Mouse (Mus musculus): Measurements from ENCODE around the gene Atg13. TPM values are rescaled to one million over a fixed set of nuclear protein-coding genes. Genes with fewer than 3 reads are reported as not detected.

Gene Atg13
- polyA plus RNA-seq, 1 experiment: 23.7 TPM

GRCm38 (mm10) chr2:91724716-91725115, 14.3 kb upstream of the Atg13 start:
- peaks cover 14% of the 10 kb centered on the region for H3K36me3 ChIP-seq (replicated peaks; ENCODE audit: low read length)
- peak overlapping the region; percentile 70 for H3K4me3 ChIP-seq (replicated peaks)
- no peaks in the 10 kb centered on the region for H3K9me3 ChIP-seq
- no peaks in the 10 kb centered on the region for H3K27me3 ChIP-seq (replicated peaks)
- H3K4me1 ChIP-seq: peaks cover 48% of the 10 kb centered on the region
- TF ChIP-seq GATA1 (IDR thresholded peaks at IDR 0.05; ENCODE audit: borderline replicate concordance, low read length): no peak

GRCm38 (mm10) chr2:91723951-91724350, 13.6 kb upstream of the Atg13 start:
- no peaks in the 10 kb centered on the region for H3K9me3 ChIP-seq
- no peak for TF ChIP-seq GATA1 (IDR thresholded peaks at IDR 0.05; ENCODE audit: borderline replicate concordance, low read length)
- no peak for TF ChIP-seq FLI1 (IDR thresholded peaks at IDR 0.05; ENCODE audit: low read length)
- no peaks in the 10 kb centered on the region for H3K27me3 ChIP-seq (replicated peaks)
- peaks cover 43% of the 10 kb centered on the region for H3K4me1 ChIP-seq
- H3K4me3 ChIP-seq (replicated peaks): no peak overlapping the region
- H3K36me3 ChIP-seq (replicated peaks; ENCODE audit: low read length): peaks cover 21% of the 10 kb centered on the region

GRCm38 (mm10) chr2:91723382-91723781, 13.0 kb upstream of the Atg13 start:
- Histone ChIP-seq H3K27me3 (replicated peaks) (no peaks in the 10 kb centered on the region), H3K9me3 (no peaks in the 10 kb centered on the region), H3K4me3 (replicated peaks) (no peak overlapping the region), H3K4me1 (peaks cover 39% of the 10 kb centered on the region), H3K36me3 (replicated peaks; ENCODE audit: low read length) (peaks cover 27% of the 10 kb centered on the region)
- TF ChIP-seq FLI1 (IDR thresholded peaks at IDR 0.05; ENCODE audit: low read length): no peak
- TF ChIP-seq GATA1 (IDR thresholded peaks at IDR 0.05; ENCODE audit: borderline replicate concordance, low read length): no peak

DNA sequence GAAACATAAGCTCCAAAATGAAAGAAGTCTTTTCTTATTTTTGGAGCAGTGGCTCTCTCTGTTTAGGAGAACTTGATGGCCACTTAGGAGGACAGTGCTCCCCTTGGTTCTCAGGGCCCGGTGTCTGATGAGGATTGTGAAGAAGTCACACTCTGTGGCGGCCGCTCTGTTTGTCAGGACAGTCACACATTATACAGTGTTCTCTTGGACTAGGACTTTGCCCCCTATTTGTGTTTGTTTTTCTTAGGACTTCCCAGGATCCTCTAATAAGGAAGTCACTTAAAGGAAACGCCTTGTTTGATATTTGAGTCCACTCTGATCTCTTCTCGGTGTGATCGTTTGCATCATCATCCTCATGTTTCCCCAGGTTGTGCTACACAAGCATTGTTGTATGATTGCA, 7.9 kb upstream of the Atg13 start:
- Histone ChIP-seq H3K27me3 (replicated peaks) (no peaks in the 10 kb centered on the region), H3K4me1 (peaks cover 9% of the 10 kb centered on the region), H3K36me3 (replicated peaks; ENCODE audit: low read length) (peaks cover 46% of the 10 kb centered on the region), H3K4me3 (replicated peaks) (no peak overlapping the region), H3K9me3 (no peaks in the 10 kb centered on the region)
- no peak for TF ChIP-seq FLI1 (IDR thresholded peaks at IDR 0.05; ENCODE audit: low read length)
- TF ChIP-seq GATA1 (IDR thresholded peaks at IDR 0.05; ENCODE audit: borderline replicate concordance, low read length): no peak

DNA sequence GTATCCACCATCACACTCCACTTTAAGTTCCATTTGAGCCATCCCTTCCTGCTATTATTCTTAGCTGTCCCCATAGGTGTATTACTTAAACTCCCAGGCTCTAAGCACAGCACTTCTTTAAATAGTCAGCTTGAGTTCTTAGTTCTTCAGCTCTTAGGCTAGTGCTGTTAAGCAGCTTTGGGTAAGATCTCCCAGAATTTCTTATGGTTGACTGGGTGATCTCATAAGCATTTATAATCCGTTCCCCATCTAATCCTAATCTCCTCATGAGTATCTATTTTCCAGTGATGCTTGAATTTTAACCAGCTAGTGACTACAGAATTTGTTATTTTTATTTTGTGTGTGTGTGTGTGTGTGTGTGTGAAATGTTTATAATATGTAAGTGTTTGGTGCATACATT, 4.5 kb upstream of the Atg13 start:
- H3K4me3 ChIP-seq (replicated peaks): no peak overlapping the region
- peaks cover 22% of the 10 kb centered on the region for H3K4me1 ChIP-seq
- H3K9me3 ChIP-seq: no peaks in the 10 kb centered on the region
- no peaks in the 10 kb centered on the region for H3K27me3 ChIP-seq (replicated peaks)
- peaks cover 39% of the 10 kb centered on the region for H3K36me3 ChIP-seq (replicated peaks; ENCODE audit: low read length)
- TF ChIP-seq FLI1 (IDR thresholded peaks at IDR 0.05; ENCODE audit: low read length) (no peak), GATA1 (IDR thresholded peaks at IDR 0.05; ENCODE audit: borderline replicate concordance, low read length) (no peak)

GRCm38 (mm10) chr2:91711256-91711925, 1.0 kb upstream of the Atg13 start:
- H3K9me3 ChIP-seq: no peaks in the 10 kb centered on the region
- peaks cover 34% of the 10 kb centered on the region for H3K4me1 ChIP-seq
- peaks cover 18% of the 10 kb centered on the region for H3K36me3 ChIP-seq (replicated peaks; ENCODE audit: low read length)
- H3K4me3 ChIP-seq (replicated peaks): peak overlapping the region; percentile 95
- H3K27me3 ChIP-seq (replicated peaks): no peaks in the 10 kb centered on the region
- no peak for TF ChIP-seq FLI1 (IDR thresholded peaks at IDR 0.05; ENCODE audit: low read length)
- TF ChIP-seq GATA1 (IDR thresholded peaks at IDR 0.05; ENCODE audit: borderline replicate concordance, low read length): no peak

GRCm38 (mm10) chr2:91708361-91708760, 2.0 kb downstream of the Atg13 start:
- Histone ChIP-seq H3K9me3 (no peaks in the 10 kb centered on the region), H3K36me3 (replicated peaks; ENCODE audit: low read length) (peaks cover 19% of the 10 kb centered on the region), H3K27me3 (replicated peaks) (no peaks in the 10 kb centered on the region), H3K4me3 (replicated peaks) (no peak overlapping the region), H3K4me1 (peaks cover 26% of the 10 kb centered on the region)
- TF ChIP-seq FLI1 (IDR thresholded peaks at IDR 0.05; ENCODE audit: low read length) (no peak), GATA1 (IDR thresholded peaks at IDR 0.05; ENCODE audit: borderline replicate concordance, low read length) (no peak)

- Histone ChIP-seq H3K36me3 (replicated peaks; ENCODE audit: low read length) (peaks cover 12% of the 10 kb centered on the region), H3K27me3 (replicated peaks) (no peaks in the 10 kb centered on the region), H3K9me3 (no peaks in the 10 kb centered on the region), H3K4me1 (peaks cover 17% of the 10 kb centered on the region), H3K4me3 (replicated peaks) (no peak overlapping the region)
- TF ChIP-seq GATA1 (IDR thresholded peaks at IDR 0.05; ENCODE audit: borderline replicate concordance, low read length): no peak
- TF ChIP-seq FLI1 (IDR thresholded peaks at IDR 0.05; ENCODE audit: low read length): no peak
Observed at GRCm38 (mm10) chr2:91706456-91706855, 3.9 kb downstream of the Atg13 start.

- peaks cover 20% of the 10 kb centered on the region for H3K4me1 ChIP-seq
- H3K27me3 ChIP-seq (replicated peaks): no peaks in the 10 kb centered on the region
- TF ChIP-seq GATA1 (IDR thresholded peaks at IDR 0.05; ENCODE audit: borderline replicate concordance, low read length) (no peak), FLI1 (IDR thresholded peaks at IDR 0.05; ENCODE audit: low read length) (no peak)
- H3K9me3 ChIP-seq: no peaks in the 10 kb centered on the region
- H3K36me3 ChIP-seq (replicated peaks; ENCODE audit: low read length): peaks cover 12% of the 10 kb centered on the region
- no peak overlapping the region for H3K4me3 ChIP-seq (replicated peaks)
Observed at GRCm38 (mm10) chr2:91705736-91706135, 4.6 kb downstream of the Atg13 start.

- no peak for TF ChIP-seq FLI1 (IDR thresholded peaks at IDR 0.05; ENCODE audit: low read length)
- TF ChIP-seq GATA1 (IDR thresholded peaks at IDR 0.05; ENCODE audit: borderline replicate concordance, low read length): no peak
- Histone ChIP-seq H3K4me1 (peaks cover 29% of the 10 kb centered on the region), H3K36me3 (replicated peaks; ENCODE audit: low read length) (peaks cover 7% of the 10 kb centered on the region), H3K4me3 (replicated peaks) (no peak overlapping the region), H3K27me3 (replicated peaks) (no peaks in the 10 kb centered on the region), H3K9me3 (no peaks in the 10 kb centered on the region)
Observed at GRCm38 (mm10) chr2:91701366-91701765, 9.0 kb downstream of the Atg13 start.
